Mouse (Mus musculus) hindlimb bud, embryonic 11.5 days (tissue): ENCODE measurements around the gene Rpap3.

Experiments used
- DNase-seq: peaks from one replicate; pipeline ENCODE4 v3.0.0-alpha.2; 2012; ENCODE audit warnings: low read depth, low spot score; ENCODE audit errors: extremely low spot score

The Rpap3 gene

GRCm38 (mm10) chr15:97705211-97706050 is at the start of gene Rpap3:
Rpap3 (minus strand) TSS chr15:97705825.
- no peak for DNase-seq

GRCm38 (mm10) chr15:97755361-97755760 is 49.7 kb upstream of the Rpap3 start:
- DNase-seq = no peak

GRCm38 (mm10) chr15:97754476-97754875 is 48.9 kb upstream of the Rpap3 start:
- DNase-seq = no peak

GRCm38 (mm10) chr15:97752491-97752890 is 46.9 kb upstream of the Rpap3 start:
- DNase-seq = no peak

GRCm38 (mm10) chr15:97751676-97752075 is 46.1 kb upstream of the Rpap3 start:
- no peak for DNase-seq

GRCm38 (mm10) chr15:97750697-97751096 is 45.1 kb upstream of the Rpap3 start:
- DNase-seq = no peak

- no peak for DNase-seq
These were observed 44.2 kb upstream of the Rpap3 start for GRCm38 (mm10) chr15:97749841-97750240.

- DNase-seq = no peak
These were observed 43.8 kb upstream of the Rpap3 start for GRCm38 (mm10) chr15:97749397-97749796.

GRCm38 (mm10) chr15:97748964-97749363 is 43.3 kb upstream of the Rpap3 start:
- no peak for DNase-seq

GRCm38 (mm10) chr15:97748309-97748708 is 42.7 kb upstream of the Rpap3 start:
- no peak for DNase-seq

GRCm38 (mm10) chr15:97747486-97747885 is 41.9 kb upstream of the Rpap3 start:
- no peak for DNase-seq

- DNase-seq = no peak
These were observed 41.1 kb upstream of the Rpap3 start for GRCm38 (mm10) chr15:97746748-97747147.

- no peak for DNase-seq
These were observed 40.7 kb upstream of the Rpap3 start for GRCm38 (mm10) chr15:97746278-97746677.

- no peak for DNase-seq
These were observed 39.7 kb upstream of the Rpap3 start for GRCm38 (mm10) chr15:97745331-97745730.

GRCm38 (mm10) chr15:97744930-97745329 is 39.3 kb upstream of the Rpap3 start:
- no peak for DNase-seq

GRCm38 (mm10) chr15:97743961-97744525 is 38.4 kb upstream of the Rpap3 start:
- no peak for DNase-seq

GRCm38 (mm10) chr15:97743210-97743609 is 37.6 kb upstream of the Rpap3 start:
- DNase-seq = no peak

GRCm38 (mm10) chr15:97742600-97742999 is 37.0 kb upstream of the Rpap3 start:
- DNase-seq = no peak

GRCm38 (mm10) chr15:97742074-97742473 is 36.4 kb upstream of the Rpap3 start:
- no peak for DNase-seq

GRCm38 (mm10) chr15:97741662-97742061 is 36.0 kb upstream of the Rpap3 start:
- DNase-seq = no peak

- no peak for DNase-seq
These were observed 34.7 kb upstream of the Rpap3 start for GRCm38 (mm10) chr15:97740283-97740732.

GRCm38 (mm10) chr15:97738923-97739322 is 33.3 kb upstream of the Rpap3 start:
- no peak for DNase-seq
